Mouse (Mus musculus) midbrain, postnatal 0 days (tissue): ENCODE data around the gene Mmd2. TPM values are rescaled to one million over a fixed set of nuclear protein-coding genes. Genes with fewer than 3 reads are reported as not detected.
A peak's percentile ranks its signal among the peaks of the same experiment; 100 is the strongest.

Experiments used
- ATAC-seq: fragments of 200-750 bp; cut with Nextera tagmentation; 2 replicates; pipeline ENCODE4 v1.8.0; 2017; ENCODE audit warnings: moderate number of reproducible peaks, mild to moderate bottlenecking, moderate TSS enrichment, moderate library complexity; ENCODE audit not compliant: low FRiP score
- DNase-seq: peaks from one replicate; pipeline ENCODE4 v3.0.0-alpha.2; 2015; ENCODE audit warnings: low spot score
- H3K27ac ChIP-seq: fragments of 300-500 bp; sonication (generic); 2 replicates; pipeline ENCODE4 v1.5.1; 2014; ENCODE audit warnings: low read depth, mild to moderate bottlenecking, low read length, mixed read lengths
- H3K27me3 ChIP-seq: fragments of 300-500 bp; sonication (generic); 2 replicates; pipeline ENCODE4 v1.6.1; 2014; ENCODE audit warnings: low read length, control low read depth, mixed read lengths; ENCODE audit not compliant: insufficient read depth
- H3K36me3 ChIP-seq: fragments of 300-500 bp; sonication (generic); 2 replicates; pipeline ENCODE4 v1.6.1; 2014; ENCODE audit warnings: low read length, control low read depth, mixed read lengths; ENCODE audit not compliant: insufficient read depth
- H3K4me1 ChIP-seq: fragments of 300-500 bp; sonication (generic); 2 replicates; pipeline ENCODE4 v1.6.1; 2014; ENCODE audit warnings: mild to moderate bottlenecking, control low read depth, antibody characterized with exemption, low read length, mixed read lengths; ENCODE audit not compliant: insufficient read depth
- H3K4me2 ChIP-seq: fragments of 300-500 bp; sonication (generic); 2 replicates; pipeline ENCODE4 v1.6.1; 2014; ENCODE audit warnings: low read depth, mild to moderate bottlenecking, low read length, mixed read lengths; ENCODE audit not compliant: poor library complexity, severe bottlenecking
- H3K4me3 ChIP-seq: fragments of 300-500 bp; sonication (generic); 2 replicates; pipeline ENCODE4 v1.5.1; 2014; ENCODE audit warnings: low read depth, mild to moderate bottlenecking, low read length, moderate library complexity
- H3K9ac ChIP-seq: fragments of 300-500 bp; sonication (generic); replicated peaks from 2 replicates; pipeline ENCODE4 v1.6.1; 2014; ENCODE audit warnings: mild to moderate bottlenecking, low read length, moderate library complexity, mixed read lengths; ENCODE audit not compliant: poor library complexity, severe bottlenecking
- H3K9me3 ChIP-seq: fragments of 300-500 bp; sonication (generic); 2 replicates; pipeline ENCODE4 v1.6.1; 2016; ENCODE audit warnings: low read length, control low read depth
- CTCF ChIP-seq: IDR thresholded peaks from 2 replicates; pipeline ENCODE4 v1.5.1; 2016; ENCODE audit warnings: antibody characterized with exemption, mild to moderate bottlenecking
- WGBS: fragments of 180-500 bp; shearing (Covaris S2); extraction: QIAGEN DNeasy Blood & Tissue Kit; methylation state at CpG from one replicate; pipeline ENCODE4 v1.1.7; 2014; 5-methylcytosine and 5-hydroxymethylcytosine counted together
- polyA plus RNA-seq: library from polyadenylated mRNA; unstranded; fragments of >200 nt; fragmentation: Nextera tagmentation; extraction: Ambion mirVana; gene quantifications from 2 replicates; pipeline ENCODE4 v1.2.1, GENCODE M21; 2015
- total RNA-seq: library from RNA; depleted of rRNA; stranded (reverse); fragments of >200 nt; gene quantifications from 2 replicates; pipeline ENCODE4 v1.2.3, GENCODE M21; 2014; rRNA removed

The Mmd2 gene
- total RNA-seq = 114 and 153 TPM in 2 replicates
- polyA plus RNA-seq = 120 and 137 TPM in 2 replicates

- Histone ChIP-seq H3K4me2 (peak within 1 kb of the TSS; percentile 82), H3K9ac (peak within 1 kb of the TSS; percentile 57), H3K4me3 (peak within 1 kb of the TSS; percentile 62), H3K27me3 (no peaks in the 10 kb centered on the region), H3K27ac (peak within 1 kb of the TSS; percentile 69), H3K9me3 (no peaks in the 10 kb centered on the region), H3K4me1 (peaks cover 3% of the 10 kb centered on the region; the same call in 1 of the 2 replicates), H3K36me3 (no peaks in the 10 kb centered on the region)
- TF ChIP-seq CTCF = no peak
- WGBS = 2% methylated on average over 38 of the region's 42 CpGs
- DNase-seq (peak; percentile 64), ATAC-seq (peak; percentile 88)
Observed at GRCm38 (mm10) chr5:142608259-142608988, at the start of gene Mmd2. Gene Mmd2, minus strand, starts transcription at chr5:142608800.

DNA sequence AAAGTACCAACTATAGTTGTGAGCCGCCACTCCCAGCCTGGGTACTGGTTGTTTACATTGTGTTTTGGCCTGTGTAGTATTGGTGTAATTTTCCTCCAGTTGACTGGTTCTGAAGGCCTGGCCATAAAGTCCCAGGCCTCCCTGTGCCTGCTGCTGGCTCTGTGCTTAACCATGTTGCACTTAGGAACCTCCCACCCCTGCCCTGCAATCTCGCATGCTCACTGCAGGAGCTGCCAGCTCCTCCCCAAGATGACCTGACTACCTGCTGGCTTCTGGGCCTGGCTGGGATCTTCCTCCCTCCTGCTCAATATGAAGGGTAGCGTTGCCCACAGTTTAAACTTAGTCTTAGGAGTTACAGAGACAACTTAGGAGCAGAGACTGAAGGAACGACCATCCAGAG, 43.7 kb upstream of the Mmd2 start:
- Histone ChIP-seq H3K4me3 (no peak overlapping the region), H3K9me3 (no peaks in the 10 kb centered on the region), H3K4me1 (peaks cover 8% of the 10 kb centered on the region; the same call in 1 of the 2 replicates), H3K27me3 (no peaks in the 10 kb centered on the region), H3K4me2 (no peak overlapping the region), H3K27ac (no peak overlapping the region), H3K9ac (no peak overlapping the region), H3K36me3 (peaks cover 15% of the 10 kb centered on the region)
- no peak for DNase-seq
- TF ChIP-seq CTCF = no peak
- ATAC-seq = no peak
- WGBS = 76% methylated on average over 4 of the region's 4 CpGs

- H3K9ac ChIP-seq = no peak overlapping the region
- no peak overlapping the region for H3K4me2 ChIP-seq
- 66% methylated on average over 6 of the region's 6 CpGs for WGBS
- H3K27ac ChIP-seq = no peak overlapping the region
- H3K4me1 ChIP-seq = peaks cover 8% of the 10 kb centered on the region; the same call in 1 of the 2 replicates
- peaks cover 2% of the 10 kb centered on the region for H3K36me3 ChIP-seq
- TF ChIP-seq CTCF = no peak
- DNase-seq (no peak), ATAC-seq (no peak)
- H3K4me3 ChIP-seq = no peak overlapping the region
- H3K27me3 ChIP-seq = no peaks in the 10 kb centered on the region
- H3K9me3 ChIP-seq = no peaks in the 10 kb centered on the region
Observed at GRCm38 (mm10) chr5:142650794-142651497, 42.3 kb upstream of the Mmd2 start.

- WGBS = 25% methylated on average over 3 of the region's 3 CpGs
- no peak overlapping the region for H3K4me2 ChIP-seq
- no peak for TF ChIP-seq CTCF
- H3K4me1 ChIP-seq = peaks cover 8% of the 10 kb centered on the region; the same call in 1 of the 2 replicates
- H3K36me3 ChIP-seq = no peaks in the 10 kb centered on the region
- DNase-seq (no peak), ATAC-seq (no peak)
- H3K9me3 ChIP-seq = no peaks in the 10 kb centered on the region
- H3K9ac ChIP-seq = no peak overlapping the region
- no peak overlapping the region for H3K4me3 ChIP-seq
- H3K27ac ChIP-seq = no peak overlapping the region
- H3K27me3 ChIP-seq = no peaks in the 10 kb centered on the region
Observed at GRCm38 (mm10) chr5:142650390-142650789, 41.8 kb upstream of the Mmd2 start.

- peaks cover 8% of the 10 kb centered on the region; the same call in 1 of the 2 replicates for H3K4me1 ChIP-seq
- 95% methylated on average over 4 of the region's 4 CpGs for WGBS
- no peak overlapping the region for H3K4me3 ChIP-seq
- no peak for TF ChIP-seq CTCF
- H3K36me3 ChIP-seq = no peaks in the 10 kb centered on the region
- H3K9me3 ChIP-seq = peaks cover 3% of the 10 kb centered on the region; the same call in 1 of the 2 replicates
- no peak overlapping the region for H3K27ac ChIP-seq
- H3K27me3 ChIP-seq = no peaks in the 10 kb centered on the region
- H3K9ac ChIP-seq = no peak overlapping the region
- H3K4me2 ChIP-seq = no peak overlapping the region
- ATAC-seq = no peak
- DNase-seq = no peak
Observed at GRCm38 (mm10) chr5:142649460-142650050, 41.0 kb upstream of the Mmd2 start.
